Mouse (Mus musculus): ENCODE measurements at regions not wholly inside any gene's neighbourhood (a gene's known extent, or its start where the extent isn't known, plus 50 kb on each side); places are given as distances from the start of the nearest gene placed in this dataset.

GRCm38 (mm10) chr14:101269048-101269789 is 69.1 kb upstream of the Prr30 start:
- in situ Hi-C loops (cut with MboI, MseI) = no loop called here

GRCm38 (mm10) chr14:101267536-101267935 is 67.4 kb upstream of the Prr30 start:
- in situ Hi-C loops (cut with MboI, MseI) = no loop called here

Data from T-helper 17 cell (primary cell).